Mouse (Mus musculus) embryonic facial prominence, embryonic 13.5 days (tissue): ENCODE measurements at regions not wholly inside any gene's neighbourhood (a gene's known extent, or its start where the extent isn't known, plus 50 kb on each side); places are given as distances from the start of the nearest gene placed in this dataset.

Experiments used
- ATAC-seq: fragments of 200-750 bp; cut with Nextera tagmentation; 2 replicates; pipeline ENCODE4 v1.8.0; 2017; ENCODE audit warnings: low read depth; ENCODE audit not compliant: insufficient number of reproducible peaks, insufficient read depth, low FRiP score, low TSS enrichment
- H3K27ac ChIP-seq: fragments of 300-500 bp; sonication (generic); 2 replicates; pipeline ENCODE4 v1.5.1; 2015; ENCODE audit warnings: moderate library complexity, mild to moderate bottlenecking, inconsistent platforms
- H3K27me3 ChIP-seq: fragments of 300-500 bp; sonication (generic); 2 replicates; pipeline ENCODE4 v1.6.1; 2015; ENCODE audit warnings: mild to moderate bottlenecking, inconsistent platforms
- H3K36me3 ChIP-seq: fragments of 300-500 bp; sonication (generic); 2 replicates; pipeline ENCODE4 v1.6.1; 2015; ENCODE audit warnings: mild to moderate bottlenecking, inconsistent platforms
- H3K4me1 ChIP-seq: fragments of 300-500 bp; sonication (generic); 2 replicates; pipeline ENCODE4 v1.6.1; 2015; ENCODE audit warnings: inconsistent platforms
- H3K4me2 ChIP-seq: fragments of 300-500 bp; sonication (generic); 2 replicates; pipeline ENCODE4 v1.6.1; 2015; ENCODE audit warnings: moderate library complexity, mild to moderate bottlenecking, inconsistent platforms
- H3K4me3 ChIP-seq: fragments of 300-500 bp; sonication (generic); 2 replicates; pipeline ENCODE4 v1.5.1; 2015; ENCODE audit warnings: mild to moderate bottlenecking, inconsistent platforms
- H3K9ac ChIP-seq: fragments of 300-500 bp; sonication (generic); 2 replicates; pipeline ENCODE4 v1.6.1; 2015; ENCODE audit warnings: mild to moderate bottlenecking, inconsistent platforms
- H3K9me3 ChIP-seq: fragments of 300-500 bp; sonication (generic); 2 replicates; pipeline ENCODE4 v1.6.1; 2016; ENCODE audit warnings: inconsistent platforms
- WGBS: fragments of 180-500 bp; shearing (Covaris S2); methylation state at CpG from one replicate; pipeline ENCODE4 v1.1.7; 2015; ENCODE audit warnings: mixed read lengths; 5-methylcytosine and 5-hydroxymethylcytosine counted together

DNA sequence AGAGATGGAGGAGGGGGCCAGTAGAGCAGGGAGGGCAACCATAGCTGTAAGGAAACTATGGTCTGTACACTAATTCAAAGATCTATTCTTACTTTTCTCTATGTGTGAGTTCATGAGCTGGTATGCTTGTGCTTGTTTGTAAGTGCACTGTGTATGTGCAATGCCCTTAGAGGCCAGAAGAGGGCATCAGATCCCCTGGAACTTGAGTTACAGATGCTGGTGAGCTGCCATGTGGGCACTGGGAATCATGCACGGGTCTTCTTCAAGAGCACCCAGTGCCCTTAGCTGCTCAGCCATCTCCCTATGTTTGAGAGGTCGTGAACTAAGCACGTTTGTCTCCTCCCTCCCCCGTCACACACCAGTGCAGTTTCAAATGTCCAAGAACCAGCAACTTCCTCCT lies 68.9 kb downstream of the Tbx3 start:
- Histone ChIP-seq H3K4me1 (no peaks in the 10 kb centered on the region), H3K36me3 (no peaks in the 10 kb centered on the region), H3K27me3 (peaks cover 3% of the 10 kb centered on the region), H3K4me3 (no peak overlapping the region), H3K9me3 (no peaks in the 10 kb centered on the region), H3K9ac (no peak overlapping the region), H3K27ac (no peak overlapping the region), H3K4me2 (no peak overlapping the region)
- no peak for ATAC-seq
- WGBS, result 71% methylated on average over 4 of the region's 4 CpGs

DNA sequence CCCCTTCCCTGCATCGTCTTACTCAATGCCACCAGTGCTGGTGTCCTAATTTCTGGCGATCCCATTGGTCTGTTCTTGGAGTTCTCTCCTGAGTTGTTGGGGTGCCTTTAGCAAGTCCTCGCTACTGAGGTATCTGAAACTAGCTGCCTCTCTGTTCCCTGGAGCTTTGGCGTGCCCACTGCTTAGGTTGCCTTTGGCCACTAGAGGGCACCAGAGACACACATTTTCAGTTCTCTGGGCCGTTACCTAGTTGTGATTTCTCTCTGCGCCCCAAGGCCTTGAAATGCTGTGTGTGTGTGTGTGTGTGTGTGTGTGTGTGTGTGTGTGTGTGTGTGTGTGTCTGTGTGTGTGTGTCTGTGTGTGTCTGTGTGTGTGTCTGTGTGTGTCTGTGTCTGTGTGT lies 70.6 kb downstream of the Tbx3 start:
- Histone ChIP-seq H3K9ac (no peak overlapping the region), H3K36me3 (no peaks in the 10 kb centered on the region), H3K9me3 (no peaks in the 10 kb centered on the region), H3K4me3 (no peak overlapping the region), H3K4me1 (no peaks in the 10 kb centered on the region), H3K27ac (no peak overlapping the region), H3K4me2 (peak overlapping the region; percentile 32; the same call in 1 of the 2 replicates), H3K27me3 (peaks cover 3% of the 10 kb centered on the region)
- 6% methylated on average over 6 of the region's 6 CpGs for WGBS
- ATAC-seq, result no peak

GRCm38 (mm10) chr5:119743733-119744132 lies 73.3 kb downstream of the Tbx3 start:
- no peak overlapping the region for H3K4me2 ChIP-seq
- peaks cover 7% of the 10 kb centered on the region; the same call in 1 of the 2 replicates for H3K4me1 ChIP-seq
- no peak overlapping the region for H3K27ac ChIP-seq
- peaks cover 24% of the 10 kb centered on the region for H3K27me3 ChIP-seq
- no peak overlapping the region for H3K4me3 ChIP-seq
- no peaks in the 10 kb centered on the region for H3K36me3 ChIP-seq
- H3K9ac ChIP-seq, result no peak overlapping the region
- ATAC-seq, result no peak
- 81% methylated on average over 10 of the region's 10 CpGs for WGBS
- H3K9me3 ChIP-seq, result no peaks in the 10 kb centered on the region

DNA sequence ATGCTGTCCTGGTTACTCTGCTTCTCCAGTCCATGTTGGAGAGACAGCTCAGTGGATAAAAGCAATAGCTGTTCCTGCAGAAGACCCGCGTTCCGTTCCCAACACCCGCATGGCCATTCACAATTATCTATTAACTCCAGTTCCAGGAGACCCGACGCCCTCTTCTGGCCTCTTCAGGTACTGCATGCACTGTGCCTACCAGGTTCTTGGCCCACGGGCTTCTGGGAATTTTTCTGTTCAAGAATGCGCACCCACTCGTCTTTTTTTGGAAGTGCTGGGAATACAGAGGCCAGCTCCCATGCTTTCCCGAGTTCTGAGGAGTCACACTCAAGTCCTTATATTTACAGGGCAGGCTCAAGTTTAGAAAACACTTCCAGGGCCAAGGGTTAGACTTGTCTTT lies 76.6 kb downstream of the Tbx3 start:
- H3K9ac ChIP-seq, result no peak overlapping the region
- WGBS, result 71% methylated on average over 10 of the region's 10 CpGs
- no peak for ATAC-seq
- no peak overlapping the region for H3K27ac ChIP-seq
- H3K36me3 ChIP-seq, result no peaks in the 10 kb centered on the region
- H3K4me2 ChIP-seq, result no peak overlapping the region
- no peaks in the 10 kb centered on the region for H3K9me3 ChIP-seq
- H3K27me3 ChIP-seq, result peaks cover 48% of the 10 kb centered on the region
- no peak overlapping the region for H3K4me3 ChIP-seq
- peaks cover 9% of the 10 kb centered on the region; the same call in 1 of the 2 replicates for H3K4me1 ChIP-seq

DNA sequence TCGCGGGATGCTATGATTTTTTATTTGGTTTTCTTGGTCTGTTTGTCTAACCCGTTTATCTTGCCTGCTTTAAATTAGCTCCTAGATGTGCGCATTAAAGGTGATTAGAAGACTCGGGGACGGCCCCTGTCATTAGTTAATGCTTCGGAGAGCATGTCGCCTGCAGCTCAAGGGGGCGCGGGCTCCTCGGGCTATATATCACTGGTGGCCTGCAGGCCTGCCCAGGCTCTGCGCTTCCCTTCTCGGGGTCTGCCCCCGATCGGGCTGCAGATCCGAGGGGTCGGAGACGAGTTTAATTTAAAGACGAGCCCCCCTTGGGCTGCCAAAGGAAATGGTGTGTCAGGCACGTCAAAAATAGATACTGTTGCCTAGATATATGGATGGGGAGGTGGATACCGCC lies 78.2 kb downstream of the Tbx3 start:
- Histone ChIP-seq H3K27ac (no peak overlapping the region), H3K9ac (peak overlapping the region; percentile 12; the same call in 1 of the 2 replicates), H3K36me3 (no peaks in the 10 kb centered on the region), H3K4me2 (peak overlapping the region; percentile 54), H3K27me3 (peaks cover 56% of the 10 kb centered on the region), H3K9me3 (no peaks in the 10 kb centered on the region), H3K4me1 (peaks cover 9% of the 10 kb centered on the region; the same call in 1 of the 2 replicates), H3K4me3 (peak overlapping the region; percentile 25)
- 1% methylated on average over 21 of the region's 21 CpGs for WGBS
- ATAC-seq, result no peak

- H3K4me1 ChIP-seq, result peaks cover 9% of the 10 kb centered on the region; the same call in 1 of the 2 replicates
Measured at GRCm38 (mm10) chr5:119749153-119749552, 78.7 kb downstream of the Tbx3 start.

DNA sequence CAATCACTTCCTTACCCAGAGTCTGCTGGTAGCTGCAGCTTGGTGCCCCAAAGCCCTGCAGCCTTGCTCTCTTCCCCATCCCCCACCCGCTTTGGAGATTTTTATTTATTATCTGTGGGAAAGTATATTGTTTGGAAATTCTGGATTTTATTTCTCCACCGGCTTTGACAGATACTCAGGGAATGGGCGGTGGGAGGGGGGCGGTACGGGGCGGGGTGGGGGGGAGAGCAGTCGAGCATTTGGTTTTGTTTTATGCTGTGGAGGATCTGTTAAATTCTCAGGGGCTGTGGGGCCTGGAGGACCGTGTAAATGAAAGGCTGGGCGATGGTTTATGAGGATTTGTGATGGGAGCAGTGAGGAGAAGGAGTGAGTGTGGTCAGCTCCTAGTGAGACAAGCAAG lies 76.7 kb upstream of the Tbx5 start:
- no peaks in the 10 kb centered on the region for H3K9me3 ChIP-seq
- H3K27me3 ChIP-seq, result peaks cover 20% of the 10 kb centered on the region
- ATAC-seq, result no peak
- no peak overlapping the region for H3K9ac ChIP-seq
- H3K4me1 ChIP-seq, result peaks cover 5% of the 10 kb centered on the region; the same call in 1 of the 2 replicates
- no peak overlapping the region for H3K4me3 ChIP-seq
- no peak overlapping the region for H3K4me2 ChIP-seq
- H3K36me3 ChIP-seq, result no peaks in the 10 kb centered on the region
- WGBS, result 33% methylated on average over 9 of the region's 9 CpGs
- H3K27ac ChIP-seq, result no peak overlapping the region

More at GRCm38 (mm10) chr5:119749153-119749552, 78.7 kb downstream of the Tbx3 start:
- Histone ChIP-seq H3K4me3 (peak overlapping the region; percentile 25), H3K27ac (no peak overlapping the region), H3K27me3 (peaks cover 59% of the 10 kb centered on the region), H3K36me3 (no peaks in the 10 kb centered on the region), H3K9ac (0 out of 2 replicates have a peak overlapping the region, but pooled peaks have one; percentile 12), H3K4me2 (peak overlapping the region; percentile 54), H3K9me3 (no peaks in the 10 kb centered on the region)
- 5% methylated on average over 15 of the region's 17 CpGs for WGBS
- no peak for ATAC-seq

- Histone ChIP-seq H3K36me3 (no peaks in the 10 kb centered on the region), H3K27me3 (peaks cover under 1% of the 10 kb centered on the region), H3K4me2 (no peak overlapping the region), H3K9me3 (0 out of 2 replicates have a peak, but pooled peaks cover 2% of the 10 kb centered on the region), H3K27ac (no peak overlapping the region), H3K9ac (no peak overlapping the region), H3K4me1 (peaks cover 11% of the 10 kb centered on the region), H3K4me3 (no peak overlapping the region)
- no peak for ATAC-seq
- WGBS, result 73% methylated on average over 4 of the region's 4 CpGs
Measured at GRCm38 (mm10) chr5:119758880-119759279, 73.6 kb upstream of the Tbx5 start.

GRCm38 (mm10) chr5:119762102-119762501 lies 70.4 kb upstream of the Tbx5 start:
- Histone ChIP-seq H3K27me3 (peaks cover 12% of the 10 kb centered on the region), H3K9me3 (0 out of 2 replicates have a peak, but pooled peaks cover 2% of the 10 kb centered on the region), H3K9ac (no peak overlapping the region), H3K36me3 (no peaks in the 10 kb centered on the region), H3K27ac (no peak overlapping the region), H3K4me2 (no peak overlapping the region), H3K4me1 (peaks cover 11% of the 10 kb centered on the region), H3K4me3 (no peak overlapping the region)
- ATAC-seq, result no peak
- WGBS, result 72% methylated on average over 4 of the region's 4 CpGs

GRCm38 (mm10) chr5:119763337-119763736 lies 69.1 kb upstream of the Tbx5 start:
- Histone ChIP-seq H3K4me3 (no peak overlapping the region), H3K9ac (no peak overlapping the region), H3K27ac (no peak overlapping the region), H3K4me2 (no peak overlapping the region; the same call in 1 of the 2 replicates), H3K9me3 (0 out of 2 replicates have a peak, but pooled peaks cover 2% of the 10 kb centered on the region), H3K36me3 (no peaks in the 10 kb centered on the region), H3K27me3 (peaks cover 13% of the 10 kb centered on the region), H3K4me1 (peaks cover 11% of the 10 kb centered on the region)
- WGBS, result 33% methylated on average over 7 of the region's 7 CpGs
- no peak for ATAC-seq

DNA sequence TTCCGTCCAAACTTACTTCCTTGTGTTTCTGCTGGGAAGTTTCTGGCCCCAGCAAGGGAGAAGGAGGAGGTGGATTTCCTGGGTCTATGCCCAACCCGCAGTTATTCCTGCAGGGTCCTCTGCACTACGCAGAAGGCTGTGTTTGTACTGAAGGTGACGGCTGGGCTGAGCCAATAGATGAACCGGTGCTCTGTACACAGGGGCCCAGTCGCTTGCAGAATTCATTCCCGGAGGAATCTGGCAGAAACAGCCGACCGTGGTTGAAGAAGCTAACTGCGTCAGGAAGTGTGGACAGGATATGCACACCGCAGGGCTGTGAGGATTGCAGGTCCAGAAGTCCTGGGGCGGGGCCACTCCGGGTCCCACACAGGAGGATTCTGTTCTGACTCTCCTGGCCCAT lies 66.1 kb upstream of the Tbx5 start:
- 37% methylated on average over 13 of the region's 13 CpGs for WGBS
- Histone ChIP-seq H3K9me3 (0 out of 2 replicates have a peak, but pooled peaks cover 2% of the 10 kb centered on the region), H3K4me3 (no peak overlapping the region), H3K9ac (0 out of 2 replicates have a peak overlapping the region, but pooled peaks have one; percentile 32), H3K36me3 (no peaks in the 10 kb centered on the region), H3K4me2 (no peak overlapping the region), H3K27me3 (peaks cover 13% of the 10 kb centered on the region), H3K4me1 (peaks cover 11% of the 10 kb centered on the region), H3K27ac (no peak overlapping the region)
- no peak for ATAC-seq

DNA sequence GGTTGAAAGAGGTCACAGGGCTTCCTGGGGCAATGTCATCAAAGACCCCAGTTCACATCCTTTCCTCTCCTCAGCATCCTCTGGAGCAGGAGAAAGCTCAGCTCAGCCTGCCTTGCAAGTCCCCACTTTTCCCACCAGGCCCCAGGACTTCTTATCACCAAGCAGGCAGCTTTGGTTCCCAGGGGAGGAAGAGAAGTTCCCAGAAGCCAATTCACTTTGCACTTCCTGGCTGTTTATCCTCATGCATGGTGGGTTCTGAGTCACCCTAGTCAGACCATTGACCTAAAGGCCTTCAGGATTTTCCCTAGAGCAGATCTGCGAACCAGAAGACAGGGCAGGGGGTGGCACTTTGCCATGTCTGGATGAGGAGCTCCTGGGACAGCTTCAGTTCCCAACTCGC lies 61.5 kb upstream of the Tbx5 start:
- H3K27ac ChIP-seq, result no peak overlapping the region
- peaks cover 18% of the 10 kb centered on the region for H3K27me3 ChIP-seq
- peaks cover 5% of the 10 kb centered on the region for H3K4me1 ChIP-seq
- no peak overlapping the region for H3K9ac ChIP-seq
- no peaks in the 10 kb centered on the region for H3K36me3 ChIP-seq
- no peak overlapping the region for H3K4me3 ChIP-seq
- no peak for ATAC-seq
- no peak overlapping the region for H3K4me2 ChIP-seq
- no peaks in the 10 kb centered on the region for H3K9me3 ChIP-seq
- 68% methylated on average over 2 of the region's 2 CpGs for WGBS
